Mouse (Mus musculus): ENCODE measurements at regions not wholly inside any gene's neighbourhood (a gene's known extent, or its start where the extent isn't known, plus 50 kb on each side); places are given as distances from the start of the nearest gene placed in this dataset.
"Not testable (repeated sequence)": the region's sequence is repeated elsewhere in the genome, so short reads cannot be mapped to it uniquely, and the experiment has no call there.

DNA sequence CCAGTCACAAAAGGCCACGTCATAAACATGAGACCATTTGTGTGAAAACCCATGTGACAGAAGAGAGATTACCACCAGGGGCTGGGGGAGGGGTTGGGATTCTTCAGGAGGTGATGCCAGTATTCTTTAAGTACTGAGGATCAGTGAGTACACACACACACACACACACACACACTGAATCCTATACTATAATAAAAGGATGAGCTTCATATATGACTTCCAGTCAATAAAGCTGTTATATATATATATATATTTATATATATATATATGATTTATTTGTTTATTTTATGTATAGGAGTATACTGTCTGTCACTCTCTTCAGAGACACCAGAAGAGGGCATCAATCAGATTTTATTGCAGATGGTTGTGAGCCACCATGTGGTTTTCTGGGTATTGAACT is 98.4 kb downstream of the Gm15319 start:
- not testable (repeated sequence) for DNase-seq (ENCODE audit: low spot score); H3K27ac ChIP-seq (ENCODE audit: low read depth, low read length); ATAC-seq (replicated peaks; ENCODE audit: low FRiP score); H3K4me2 ChIP-seq; H3K4me1 ChIP-seq (replicated peaks; ENCODE audit: control insufficient read depth, insufficient read depth, low read length); H3K36me3 ChIP-seq (ENCODE audit: control insufficient read depth, insufficient read depth, low read length); H3K27me3 ChIP-seq (replicated peaks; ENCODE audit: control insufficient read depth, insufficient read depth, low read length); H3K4me3 ChIP-seq (ENCODE audit: low read depth, low read length); H3K9ac ChIP-seq (ENCODE audit: low read depth, low read length); H3K9me3 ChIP-seq (ENCODE audit: control insufficient read depth, low read length)
- WGBS, result 65% methylated on average over 1 of the region's 1 CpGs

GRCm38 (mm10) chr8:20264106-20264505 is 98.9 kb downstream of the Gm15319 start:
- not testable (repeated sequence) for H3K4me3 ChIP-seq (ENCODE audit: low read depth, low read length); ATAC-seq (replicated peaks; ENCODE audit: low FRiP score)

DNA sequence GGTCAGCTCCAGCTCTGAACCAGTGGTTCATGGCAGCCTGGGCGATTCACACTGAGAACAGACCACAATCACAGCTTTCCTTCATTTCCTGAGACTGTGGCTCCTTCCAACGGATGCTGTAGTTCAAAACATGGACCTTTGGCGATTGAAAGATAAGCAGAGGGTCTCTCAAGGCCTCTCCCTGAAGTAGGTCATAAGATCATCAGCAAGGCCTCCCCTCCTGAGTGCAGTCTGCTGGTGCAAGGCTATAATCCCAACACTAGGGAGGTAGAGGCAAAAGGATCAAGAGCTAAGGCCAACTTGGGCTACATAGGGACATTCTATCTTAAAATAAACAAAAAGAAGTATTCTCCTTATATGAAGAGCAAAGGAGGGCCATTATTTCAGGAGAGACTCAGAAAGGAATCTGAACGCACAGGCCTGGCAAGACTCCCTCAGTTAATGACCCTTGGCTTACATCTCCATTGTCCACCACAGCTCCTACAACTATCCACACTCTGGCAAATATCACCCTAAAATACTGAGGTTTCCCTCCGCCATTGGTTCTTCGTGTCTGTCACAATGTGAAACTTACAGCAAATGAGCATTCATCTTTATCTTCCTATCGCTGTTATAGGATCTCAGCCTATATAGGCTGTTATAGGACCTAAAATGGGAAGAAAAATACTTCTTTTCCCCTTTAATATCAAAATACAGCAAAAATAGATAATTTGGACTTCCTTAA is 100.0 kb downstream of the Gm15319 start:
- not testable (repeated sequence) for ATAC-seq (replicated peaks; ENCODE audit: low FRiP score); H3K4me1 ChIP-seq (replicated peaks; ENCODE audit: control insufficient read depth, insufficient read depth, low read length); H3K27me3 ChIP-seq (replicated peaks; ENCODE audit: control insufficient read depth, insufficient read depth, low read length); H3K9me3 ChIP-seq (ENCODE audit: control insufficient read depth, low read length); H3K27ac ChIP-seq (ENCODE audit: low read depth, low read length); H3K4me3 ChIP-seq (ENCODE audit: low read depth, low read length); H3K9ac ChIP-seq (ENCODE audit: low read depth, low read length); H3K36me3 ChIP-seq (ENCODE audit: control insufficient read depth, insufficient read depth, low read length); H3K4me2 ChIP-seq
- 63% methylated on average over 6 of the region's 7 CpGs for WGBS
- peak; percentile 29 for DNase-seq (ENCODE audit: low spot score)

More at GRCm38 (mm10) chr8:20264106-20264505, 98.9 kb downstream of the Gm15319 start:
- not testable (repeated sequence) for H3K36me3 ChIP-seq (ENCODE audit: control insufficient read depth, insufficient read depth, low read length); H3K9me3 ChIP-seq (ENCODE audit: control insufficient read depth, low read length); H3K9ac ChIP-seq (ENCODE audit: low read depth, low read length); H3K27me3 ChIP-seq (replicated peaks; ENCODE audit: control insufficient read depth, insufficient read depth, low read length); H3K4me1 ChIP-seq (replicated peaks; ENCODE audit: control insufficient read depth, insufficient read depth, low read length); H3K27ac ChIP-seq (ENCODE audit: low read depth, low read length); H3K4me2 ChIP-seq; DNase-seq (ENCODE audit: low spot score)
- 90% methylated on average over 3 of the region's 3 CpGs for WGBS

DNA sequence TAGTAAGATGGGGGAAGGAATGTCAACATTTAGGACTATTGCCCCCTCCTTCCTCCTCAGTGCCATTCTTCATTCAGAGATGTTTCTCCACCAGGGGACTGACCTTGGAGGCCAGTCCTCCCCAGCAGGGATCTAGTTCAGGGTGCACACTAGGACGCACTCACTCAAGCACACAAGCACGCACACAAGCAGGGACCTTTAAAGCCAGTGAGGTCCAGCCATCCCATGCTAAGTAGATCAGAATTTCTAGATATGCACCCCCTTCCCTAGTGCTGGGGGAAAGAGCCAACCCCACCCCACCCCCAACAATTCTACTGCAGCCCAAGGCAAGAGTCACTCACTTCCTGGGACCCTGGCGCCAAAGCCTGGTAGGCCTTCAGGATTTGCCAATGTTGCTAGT is 100.8 kb downstream of the Gm15319 start:
- WGBS, result no CpG with 5 or more reads among the region's 3 CpGs
- H3K9ac ChIP-seq (ENCODE audit: low read depth, low read length); ATAC-seq (replicated peaks; ENCODE audit: low FRiP score); H3K9me3 ChIP-seq (ENCODE audit: control insufficient read depth, low read length); H3K4me1 ChIP-seq (replicated peaks; ENCODE audit: control insufficient read depth, insufficient read depth, low read length); DNase-seq (ENCODE audit: low spot score); H3K27me3 ChIP-seq (replicated peaks; ENCODE audit: control insufficient read depth, insufficient read depth, low read length); H3K4me2 ChIP-seq; H3K36me3 ChIP-seq (ENCODE audit: control insufficient read depth, insufficient read depth, low read length); H3K4me3 ChIP-seq (ENCODE audit: low read depth, low read length); H3K27ac ChIP-seq (ENCODE audit: low read depth, low read length): not testable (repeated sequence)

GRCm38 (mm10) chr8:20261452-20262181 is 101.4 kb downstream of the Gm15319 start:
- not testable (repeated sequence) for H3K27me3 ChIP-seq (replicated peaks; ENCODE audit: control insufficient read depth, insufficient read depth, low read length); H3K9me3 ChIP-seq (ENCODE audit: control insufficient read depth, low read length); H3K4me1 ChIP-seq (replicated peaks; ENCODE audit: control insufficient read depth, insufficient read depth, low read length); H3K27ac ChIP-seq (ENCODE audit: low read depth, low read length); H3K9ac ChIP-seq (ENCODE audit: low read depth, low read length); H3K4me3 ChIP-seq (ENCODE audit: low read depth, low read length); DNase-seq (ENCODE audit: low spot score); H3K4me2 ChIP-seq; H3K36me3 ChIP-seq (ENCODE audit: control insufficient read depth, insufficient read depth, low read length)
- WGBS, result 52% methylated on average over 6 of the region's 9 CpGs
- peak; percentile 43; the same call in 1 of the 2 replicates for ATAC-seq (replicated peaks; ENCODE audit: low FRiP score)

DNA sequence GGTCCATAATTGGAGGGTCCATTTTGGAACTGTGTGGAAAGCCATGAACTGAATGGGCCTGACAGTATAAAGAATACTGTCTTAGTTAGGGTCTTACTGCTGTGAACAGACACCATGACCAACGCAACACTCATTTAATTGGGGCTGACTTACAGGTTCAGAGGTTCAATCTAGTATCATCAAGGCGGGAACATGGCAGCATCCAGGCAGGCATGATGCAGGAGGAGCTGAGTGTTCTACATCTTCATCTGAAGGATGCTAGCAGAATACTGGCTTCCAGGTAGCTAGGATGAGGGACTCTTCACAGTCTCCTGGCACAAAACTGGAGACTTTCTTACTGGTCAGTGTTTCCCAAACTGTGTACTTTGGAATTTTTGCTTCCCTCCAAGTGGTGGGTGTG is 102.0 kb downstream of the Gm15319 start:
- H3K36me3 ChIP-seq (ENCODE audit: control insufficient read depth, insufficient read depth, low read length); H3K4me1 ChIP-seq (replicated peaks; ENCODE audit: control insufficient read depth, insufficient read depth, low read length); ATAC-seq (replicated peaks; ENCODE audit: low FRiP score); DNase-seq (ENCODE audit: low spot score); H3K4me2 ChIP-seq; H3K9me3 ChIP-seq (ENCODE audit: control insufficient read depth, low read length); H3K9ac ChIP-seq (ENCODE audit: low read depth, low read length); H3K27me3 ChIP-seq (replicated peaks; ENCODE audit: control insufficient read depth, insufficient read depth, low read length); H3K4me3 ChIP-seq (ENCODE audit: low read depth, low read length); H3K27ac ChIP-seq (ENCODE audit: low read depth, low read length): not testable (repeated sequence)
- no CpG with 5 or more reads among the region's 2 CpGs for WGBS

DNA sequence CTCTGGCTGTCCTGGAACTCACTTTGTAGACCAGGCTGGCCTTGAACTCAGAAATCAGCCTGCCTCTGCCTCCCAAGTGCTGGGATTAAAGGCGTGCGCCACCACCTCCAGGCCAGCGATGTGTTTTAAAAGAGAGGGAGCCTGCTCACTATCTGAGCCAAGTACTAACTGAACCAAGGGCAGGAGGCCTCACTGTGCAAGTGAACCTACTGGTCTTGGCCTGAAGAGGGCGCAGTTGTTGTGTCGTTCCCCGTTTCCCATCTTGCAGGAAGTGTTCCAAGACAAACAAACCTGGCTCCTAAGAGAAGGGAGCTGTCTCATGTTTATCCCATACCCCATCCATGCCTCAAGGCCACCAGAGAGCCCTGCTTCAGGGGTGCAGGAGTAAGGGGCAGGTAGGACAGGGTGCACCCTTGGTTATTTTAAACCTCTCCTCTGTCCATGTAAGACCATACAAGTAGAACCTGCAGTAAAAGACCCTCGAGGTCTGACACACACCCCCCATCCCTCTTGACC is 102.8 kb downstream of the Gm15319 start:
- H3K4me2 ChIP-seq; ATAC-seq (replicated peaks; ENCODE audit: low FRiP score); H3K4me1 ChIP-seq (replicated peaks; ENCODE audit: control insufficient read depth, insufficient read depth, low read length); H3K9ac ChIP-seq (ENCODE audit: low read depth, low read length); H3K4me3 ChIP-seq (ENCODE audit: low read depth, low read length); H3K36me3 ChIP-seq (ENCODE audit: control insufficient read depth, insufficient read depth, low read length); DNase-seq (ENCODE audit: low spot score); H3K27me3 ChIP-seq (replicated peaks; ENCODE audit: control insufficient read depth, insufficient read depth, low read length); H3K9me3 ChIP-seq (ENCODE audit: control insufficient read depth, low read length); H3K27ac ChIP-seq (ENCODE audit: low read depth, low read length): not testable (repeated sequence)
- 69% methylated on average over 3 of the region's 7 CpGs for WGBS

DNA sequence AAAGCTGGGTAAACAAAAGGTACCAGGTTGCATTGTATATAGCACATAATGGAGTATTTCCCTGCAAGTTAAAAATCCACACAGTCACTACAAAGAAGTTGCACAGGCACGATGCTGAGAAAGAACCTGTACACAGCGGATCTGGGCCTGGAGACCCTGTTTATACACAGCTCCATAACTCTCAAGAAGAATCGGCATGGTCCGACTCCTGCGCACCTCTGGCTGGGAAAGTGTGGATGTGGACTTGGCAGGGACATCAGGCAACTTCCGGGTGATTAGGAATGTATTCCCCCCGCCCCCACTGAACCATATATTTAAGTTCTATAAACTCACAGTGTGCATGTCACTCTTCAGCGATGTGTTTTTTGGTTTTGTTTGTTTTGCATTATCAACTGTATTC is 103.3 kb downstream of the Gm15319 start:
- H3K36me3 ChIP-seq (ENCODE audit: control insufficient read depth, insufficient read depth, low read length); H3K4me3 ChIP-seq (ENCODE audit: low read depth, low read length); ATAC-seq (replicated peaks; ENCODE audit: low FRiP score); H3K9ac ChIP-seq (ENCODE audit: low read depth, low read length); H3K4me1 ChIP-seq (replicated peaks; ENCODE audit: control insufficient read depth, insufficient read depth, low read length); H3K27me3 ChIP-seq (replicated peaks; ENCODE audit: control insufficient read depth, insufficient read depth, low read length); H3K4me2 ChIP-seq; H3K9me3 ChIP-seq (ENCODE audit: control insufficient read depth, low read length); DNase-seq (ENCODE audit: low spot score); H3K27ac ChIP-seq (ENCODE audit: low read depth, low read length): not testable (repeated sequence)
- 85% methylated on average over 7 of the region's 8 CpGs for WGBS

All from liver, embryonic 11.5 days (tissue).